Mouse (Mus musculus) spleen, embryonic (tissue): ENCODE results near the gene Gm42420.

ENCODE experiments used
- CTCF ChIA-PET: fragments of 350-600 bp; sonication (Branson Sonifier 250); formaldehyde crosslinking; loops from one replicate; lab custom pipeline; 2022; lab: Charles Lee

The Gm42420 gene

GRCm38 (mm10) chr6:39585517-39585916 is at the start of gene Gm42420:
Gene Gm42420 (plus strand): TSS chr6:39585753.
- CTCF ChIA-PET = no interaction called here

- CTCF ChIA-PET = no interaction called here
Observed at GRCm38 (mm10) chr6:39536621-39537020, 48.9 kb upstream of the Gm42420 start.

- CTCF ChIA-PET = no interaction called here
Observed at GRCm38 (mm10) chr6:39537276-39537675, 48.3 kb upstream of the Gm42420 start.

- CTCF ChIA-PET = no interaction called here
Observed at GRCm38 (mm10) chr6:39538227-39538626, 47.3 kb upstream of the Gm42420 start.

GRCm38 (mm10) chr6:39539679-39540155 is 45.8 kb upstream of the Gm42420 start:
- CTCF ChIA-PET = interaction anchor here (1.3 kb wide), 1 partner anchor 90 kb away, joined by 5 read pairs; no protein-coding TSS in a partner anchor

- CTCF ChIA-PET = interaction anchor here (1.3 kb wide), 1 partner anchor 91 kb away, joined by 5 read pairs; no protein-coding TSS in a partner anchor
Observed at GRCm38 (mm10) chr6:39540563-39540962, 45.0 kb upstream of the Gm42420 start.

GRCm38 (mm10) chr6:39542631-39543597 is 42.6 kb upstream of the Gm42420 start:
- CTCF ChIA-PET = no interaction called here

GRCm38 (mm10) chr6:39543769-39544420 is 41.7 kb upstream of the Gm42420 start:
- CTCF ChIA-PET = no interaction called here

- CTCF ChIA-PET = no interaction called here
Observed at GRCm38 (mm10) chr6:39545474-39545873, 40.1 kb upstream of the Gm42420 start.

GRCm38 (mm10) chr6:39548030-39548429 is 37.5 kb upstream of the Gm42420 start:
- CTCF ChIA-PET = no interaction called here

- CTCF ChIA-PET = no interaction called here
Observed at GRCm38 (mm10) chr6:39551981-39552636, 33.4 kb upstream of the Gm42420 start.

GRCm38 (mm10) chr6:39554888-39555647 is 30.5 kb upstream of the Gm42420 start:
- CTCF ChIA-PET = no interaction called here

- CTCF ChIA-PET = no interaction called here
Observed at GRCm38 (mm10) chr6:39555648-39555945, 30.0 kb upstream of the Gm42420 start.

- CTCF ChIA-PET = no interaction called here
Observed at GRCm38 (mm10) chr6:39556900-39557659, 28.5 kb upstream of the Gm42420 start.

GRCm38 (mm10) chr6:39557723-39558261 is 27.8 kb upstream of the Gm42420 start, which contains the start of gene Dennd2a:
Gene Dennd2a (minus strand): TSS chr6:39557867.
- CTCF ChIA-PET = no interaction called here

- CTCF ChIA-PET = interaction anchor here (0.7 kb wide), 1 partner anchor 96 kb away, joined by 3 read pairs; no protein-coding TSS in a partner anchor
Observed at GRCm38 (mm10) chr6:39559276-39559939, 26.1 kb upstream of the Gm42420 start.

GRCm38 (mm10) chr6:39562166-39563015 is 23.2 kb upstream of the Gm42420 start:
- CTCF ChIA-PET = no interaction called here

- CTCF ChIA-PET = no interaction called here
Observed at GRCm38 (mm10) chr6:39567528-39567927, 18.0 kb upstream of the Gm42420 start.

- CTCF ChIA-PET = no interaction called here
Observed at GRCm38 (mm10) chr6:39570426-39570825, 15.1 kb upstream of the Gm42420 start.
